Mouse (Mus musculus) limb, embryonic 12.5 days (tissue): ENCODE data around the gene 1600014C23Rik. TPM values are rescaled to one million over a fixed set of nuclear protein-coding genes. Genes with fewer than 3 reads are reported as not detected.

Experiments used
- ATAC-seq: fragments of 200-750 bp; cut with Nextera tagmentation; 2 replicates; pipeline ENCODE4 v1.8.0; 2017; ENCODE audit warnings: low read depth, moderate TSS enrichment; ENCODE audit not compliant: insufficient number of reproducible peaks, insufficient read depth, low FRiP score, low TSS enrichment
- H3K27ac ChIP-seq: fragments of 300-500 bp; sonication (generic); 2 replicates; pipeline ENCODE4 v1.5.1; 2016; ENCODE audit warnings: mild to moderate bottlenecking, moderate library complexity
- H3K27me3 ChIP-seq: fragments of 300-500 bp; sonication (generic); 2 replicates; pipeline ENCODE4 v1.6.1; 2016; ENCODE audit warnings: mild to moderate bottlenecking, moderate library complexity
- H3K36me3 ChIP-seq: fragments of 300-500 bp; sonication (generic); 2 replicates; pipeline ENCODE4 v1.6.1; 2016; ENCODE audit warnings: mild to moderate bottlenecking, moderate library complexity
- H3K4me1 ChIP-seq: fragments of 300-500 bp; sonication (generic); replicated peaks from 2 replicates; pipeline ENCODE4 v1.6.1; 2016
- H3K4me2 ChIP-seq: fragments of 300-500 bp; sonication (generic); 2 replicates; pipeline ENCODE4 v1.6.1; 2016; ENCODE audit warnings: mild to moderate bottlenecking, moderate library complexity
- H3K4me3 ChIP-seq: fragments of 300-500 bp; sonication (generic); replicated peaks from 2 replicates; pipeline ENCODE4 v1.5.1; 2016; ENCODE audit warnings: mild to moderate bottlenecking
- H3K9ac ChIP-seq: fragments of 300-500 bp; sonication (generic); replicated peaks from 2 replicates; pipeline ENCODE4 v1.6.1; 2016; ENCODE audit warnings: mild to moderate bottlenecking, moderate library complexity
- H3K9me3 ChIP-seq: fragments of 300-500 bp; sonication (generic); 2 replicates; pipeline ENCODE4 v1.6.1; 2016; ENCODE audit warnings: mild to moderate bottlenecking, moderate library complexity
- WGBS: fragments of 180-500 bp; shearing (Covaris S2); methylation state at CpG from one replicate; pipeline ENCODE4 v1.1.7; 2016; 5-methylcytosine and 5-hydroxymethylcytosine counted together
- polyA plus RNA-seq: library from polyadenylated mRNA; unstranded; fragments of >200 nt; fragmentation: Nextera tagmentation; extraction: Ambion mirVana; gene quantifications from 2 replicates; pipeline ENCODE4 v1.2.1, GENCODE M21; 2016

The 1600014C23Rik gene
- polyA plus RNA-seq, 1 experiment from 2014 or later = not detected

DNA sequence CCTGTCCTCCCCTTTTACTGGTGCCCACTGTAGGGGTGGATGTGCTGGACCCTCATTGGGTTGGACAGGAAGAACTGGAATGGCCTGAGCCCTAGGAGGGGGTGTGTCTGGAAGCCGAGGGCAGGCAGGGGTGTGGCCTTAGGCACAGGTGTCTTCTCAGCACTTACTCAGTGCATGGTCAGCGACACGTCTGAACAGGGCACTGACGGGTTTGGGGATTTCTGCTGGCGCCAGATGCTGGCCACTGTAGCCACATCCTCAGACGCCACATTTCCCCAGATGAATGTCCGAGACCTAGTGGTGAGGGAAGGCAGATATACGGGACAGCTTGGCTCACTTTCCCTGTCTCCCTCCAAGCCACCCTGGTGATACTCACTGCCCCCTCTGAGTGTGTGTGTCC lies 18.4 kb upstream of the 1600014C23Rik start:
- Histone ChIP-seq H3K27ac (no peak overlapping the region), H3K36me3 (no peaks in the 10 kb centered on the region), H3K4me3 (no peak overlapping the region), H3K9ac (no peak overlapping the region), H3K27me3 (peaks cover 5% of the 10 kb centered on the region; the same call in 1 of the 2 replicates), H3K4me2 (no peak overlapping the region), H3K4me1 (peaks cover 26% of the 10 kb centered on the region), H3K9me3 (no peaks in the 10 kb centered on the region)
- 55% methylated on average over 8 of the region's 8 CpGs for WGBS
- ATAC-seq = no peak

DNA sequence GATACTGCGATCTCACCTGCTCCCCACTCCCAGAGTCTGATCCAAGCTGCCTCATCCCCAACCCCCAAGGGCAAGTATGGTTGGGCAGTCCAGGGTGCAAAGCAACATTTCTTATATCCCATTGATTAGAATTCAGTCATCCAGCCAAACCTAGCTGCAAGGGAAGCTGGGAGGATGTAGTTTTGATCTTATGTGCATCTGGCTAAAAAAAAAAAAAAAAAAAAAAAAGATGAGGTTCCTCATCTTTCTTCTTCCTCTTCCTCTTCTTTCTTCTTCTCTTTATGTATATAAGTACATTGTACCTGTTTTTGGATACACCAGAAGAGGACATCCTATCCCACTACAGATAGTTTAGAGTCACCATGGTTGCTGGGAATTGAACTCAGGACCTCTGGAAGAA lies 17.7 kb upstream of the 1600014C23Rik start:
- Histone ChIP-seq H3K27me3 (peaks cover 5% of the 10 kb centered on the region; the same call in 1 of the 2 replicates), H3K4me3 (no peak overlapping the region), H3K4me1 (peaks cover 19% of the 10 kb centered on the region), H3K9ac (no peak overlapping the region), H3K9me3 (no peaks in the 10 kb centered on the region), H3K36me3 (no peaks in the 10 kb centered on the region), H3K27ac (no peak overlapping the region), H3K4me2 (no peak overlapping the region)
- ATAC-seq = no peak
- whole genome bisulfite sequencing = 100% methylated on average over 1 of the region's 1 CpGs

DNA sequence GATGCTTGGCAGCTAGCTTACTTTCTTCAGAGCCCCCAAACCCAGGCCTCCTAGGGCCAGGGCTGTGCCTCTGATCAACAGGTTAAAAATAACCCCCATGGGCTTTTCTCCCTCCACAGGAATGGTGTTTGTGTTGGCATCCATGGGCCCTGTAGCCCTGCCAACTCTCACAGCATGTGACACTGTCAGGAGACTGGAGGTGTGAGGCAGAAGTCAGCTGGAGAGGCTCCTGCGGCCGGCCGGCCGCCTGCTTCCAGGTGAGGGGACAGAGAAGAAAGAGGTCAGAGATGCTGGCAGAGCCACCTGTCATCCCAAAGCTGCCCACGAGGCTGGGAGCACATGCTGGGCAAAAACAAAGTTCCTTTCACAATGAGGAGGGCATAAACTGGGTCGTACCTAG lies 15.5 kb upstream of the 1600014C23Rik start:
- Histone ChIP-seq H3K9me3 (no peaks in the 10 kb centered on the region), H3K27ac (no peak overlapping the region), H3K36me3 (no peaks in the 10 kb centered on the region), H3K4me2 (no peak overlapping the region), H3K4me1 (peaks cover 6% of the 10 kb centered on the region), H3K27me3 (no peaks in the 10 kb centered on the region), H3K9ac (no peak overlapping the region), H3K4me3 (no peak overlapping the region)
- ATAC-seq = no peak
- 56% methylated on average over 6 of the region's 6 CpGs for WGBS

DNA sequence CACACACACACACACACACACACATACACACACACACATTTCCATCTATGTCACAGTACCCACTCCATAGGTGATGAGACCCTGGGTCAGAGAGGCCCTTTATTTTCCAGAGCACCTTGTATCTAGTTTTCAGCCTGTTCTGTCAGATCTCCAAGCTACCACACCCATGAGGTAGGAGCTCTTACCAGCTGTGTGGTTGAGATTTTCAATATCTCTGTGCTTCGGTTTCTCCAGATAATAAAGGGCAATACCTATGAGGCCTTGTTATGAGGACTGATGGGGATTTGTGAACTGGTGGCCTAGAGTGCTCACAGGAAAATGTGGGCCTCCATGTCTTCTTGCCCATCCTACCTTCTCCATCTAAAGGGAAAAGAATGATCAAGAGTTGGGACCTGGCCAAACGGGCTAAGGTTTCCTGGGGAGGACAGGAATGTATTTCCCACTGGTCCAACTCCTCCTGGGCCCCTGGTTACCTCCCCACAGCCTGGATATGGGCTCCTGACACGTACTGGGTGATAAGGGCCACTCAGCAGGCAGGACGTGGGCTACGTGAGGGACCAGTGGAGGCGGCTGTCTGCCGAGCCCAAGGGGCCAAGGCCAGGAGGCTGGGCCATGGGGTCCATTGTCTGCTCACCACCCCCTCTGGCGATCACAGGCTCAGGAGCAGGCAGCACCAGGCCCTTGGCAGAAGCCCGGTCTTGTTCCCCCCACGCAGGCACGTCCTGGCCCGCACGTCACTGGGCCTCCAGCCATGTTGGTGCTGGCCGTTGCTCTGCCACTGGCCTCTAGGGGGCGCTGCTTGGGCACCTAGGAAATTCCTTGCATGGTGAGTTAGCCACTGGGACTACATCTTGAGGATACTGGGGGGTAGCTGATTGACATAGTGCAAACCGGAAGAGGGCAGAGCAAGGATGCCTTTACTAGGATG lies 14.5 kb upstream of the 1600014C23Rik start:
- Histone ChIP-seq H3K9ac (no peak overlapping the region), H3K4me3 (no peak overlapping the region), H3K4me1 (peaks cover 6% of the 10 kb centered on the region), H3K9me3 (no peaks in the 10 kb centered on the region), H3K27ac (no peak overlapping the region), H3K36me3 (no peaks in the 10 kb centered on the region), H3K27me3 (no peaks in the 10 kb centered on the region), H3K4me2 (no peak overlapping the region)
- ATAC-seq = no peak
- WGBS = 69% methylated on average over 16 of the region's 16 CpGs

DNA sequence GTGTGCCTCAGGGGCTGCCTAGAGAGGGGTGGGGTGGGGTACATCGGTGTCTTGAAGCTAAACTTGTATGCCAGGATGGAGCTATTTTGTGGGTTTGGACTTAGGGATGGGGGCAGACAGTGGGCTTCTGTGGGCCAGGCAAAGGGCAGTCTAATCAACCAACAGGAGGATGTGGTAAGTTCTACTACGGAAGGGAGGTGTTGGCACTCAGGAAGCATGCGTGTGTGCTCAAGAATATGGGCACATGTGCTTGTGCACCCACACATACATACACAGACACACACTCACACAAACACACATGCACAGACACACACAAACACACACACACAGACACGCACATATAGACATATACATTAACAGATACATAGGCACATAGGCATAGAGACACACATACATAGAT lies 13.6 kb upstream of the 1600014C23Rik start:
- Histone ChIP-seq H3K4me2 (no peak overlapping the region), H3K9me3 (no peaks in the 10 kb centered on the region), H3K9ac (no peak overlapping the region), H3K27ac (no peak overlapping the region), H3K4me1 (no peaks in the 10 kb centered on the region; the same call in 1 of the 2 replicates), H3K4me3 (no peak overlapping the region), H3K27me3 (no peaks in the 10 kb centered on the region), H3K36me3 (no peaks in the 10 kb centered on the region)
- no peak for ATAC-seq
- 90% methylated on average over 4 of the region's 4 CpGs for WGBS

DNA sequence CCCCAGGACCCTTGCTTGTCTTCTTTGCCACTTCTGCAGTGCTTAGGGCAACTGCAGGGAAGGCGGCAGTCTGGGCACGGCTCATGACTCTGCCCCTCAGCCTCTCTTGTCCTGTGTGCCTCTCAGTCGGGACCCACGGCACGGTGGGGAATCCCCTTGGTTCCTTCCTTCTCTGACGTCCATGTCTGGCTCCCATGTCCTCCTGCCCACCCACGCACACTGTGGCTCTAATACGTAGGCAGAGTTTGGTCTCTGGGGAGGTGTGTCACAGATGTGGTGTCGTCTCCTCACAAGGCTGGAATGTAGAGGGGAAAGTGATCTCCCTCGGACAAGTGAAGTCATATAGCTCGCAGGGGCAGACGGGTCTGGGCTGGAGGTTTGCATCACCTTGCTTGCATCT lies 13.1 kb upstream of the 1600014C23Rik start:
- Histone ChIP-seq H3K9ac (no peak overlapping the region), H3K27ac (no peak overlapping the region)

DNA sequence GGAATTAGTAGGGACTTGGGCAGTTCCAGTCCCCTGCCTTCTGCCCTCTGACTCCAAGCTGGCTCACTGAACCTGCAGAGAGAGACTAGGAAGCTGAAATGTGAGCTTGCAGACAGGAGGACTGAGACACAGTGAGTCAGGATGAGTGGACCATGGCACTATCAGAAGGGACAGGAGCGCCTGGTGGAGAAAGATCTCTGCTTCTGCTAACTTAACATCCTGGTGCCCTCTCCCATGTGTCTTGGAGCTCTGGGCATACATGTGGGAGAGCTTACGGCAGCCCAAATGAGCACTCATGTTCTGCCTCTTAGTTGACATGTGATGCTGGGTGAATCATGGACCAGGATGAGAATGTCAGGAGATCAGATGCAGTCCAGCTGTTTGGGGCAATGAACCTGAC lies 12.0 kb upstream of the 1600014C23Rik start:
- no peak overlapping the region for H3K4me3 ChIP-seq
- H3K36me3 ChIP-seq = no peaks in the 10 kb centered on the region
- no peak overlapping the region for H3K4me2 ChIP-seq
- H3K9me3 ChIP-seq = no peaks in the 10 kb centered on the region
- 88% methylated on average over 2 of the region's 2 CpGs for WGBS
- no peak for ATAC-seq
- H3K9ac ChIP-seq = no peak overlapping the region
- no peak overlapping the region for H3K27ac ChIP-seq
- H3K4me1 ChIP-seq = no peaks in the 10 kb centered on the region; the same call in 1 of the 2 replicates
- H3K27me3 ChIP-seq = no peaks in the 10 kb centered on the region

More for the DNA sequence above, 13.1 kb upstream of the 1600014C23Rik start:
- H3K4me3 ChIP-seq = no peak overlapping the region
- ATAC-seq = no peak
- 66% methylated on average over 12 of the region's 12 CpGs for WGBS
- no peak overlapping the region for H3K4me2 ChIP-seq
- no peaks in the 10 kb centered on the region for H3K27me3 ChIP-seq
- H3K36me3 ChIP-seq = no peaks in the 10 kb centered on the region
- no peaks in the 10 kb centered on the region for H3K9me3 ChIP-seq
- H3K4me1 ChIP-seq = no peaks in the 10 kb centered on the region; the same call in 1 of the 2 replicates

DNA sequence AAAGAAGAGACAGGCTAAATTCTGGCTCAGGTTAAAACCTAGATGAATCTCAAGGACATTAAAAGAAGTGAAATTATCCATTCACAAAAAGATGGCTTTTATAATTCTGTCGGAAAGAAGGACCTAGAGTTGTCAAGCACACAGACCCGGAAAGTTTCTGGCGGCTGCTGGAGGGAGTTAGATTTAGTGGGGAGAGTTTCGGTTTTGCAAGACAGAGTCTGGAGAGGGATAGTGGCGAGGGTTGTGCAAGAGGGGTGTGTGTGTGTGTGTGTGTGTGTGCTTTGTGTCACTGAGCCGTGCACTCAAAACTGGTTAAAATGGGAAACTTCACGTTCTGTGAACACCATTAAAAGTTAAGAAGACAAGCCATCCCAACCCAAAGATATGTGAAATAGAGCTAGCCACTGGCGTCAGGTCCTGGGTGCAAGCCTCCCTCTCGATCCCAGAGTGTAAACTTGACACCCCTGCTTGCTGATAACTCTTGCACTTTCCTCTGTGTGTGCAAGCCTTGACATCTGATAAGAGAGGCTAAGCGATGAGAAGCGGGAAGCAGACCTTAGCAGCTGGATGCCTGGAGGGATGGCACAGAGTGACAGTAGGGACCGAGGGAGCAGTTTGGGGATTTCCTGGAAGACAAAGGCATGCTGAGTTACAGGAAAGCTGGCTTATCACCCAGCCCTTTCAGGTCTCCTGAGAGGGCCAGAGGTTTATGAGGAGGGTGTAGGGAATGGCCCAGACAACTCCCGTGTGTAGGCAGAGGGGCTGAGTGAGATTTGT lies 8.9 kb upstream of the 1600014C23Rik start:
- Histone ChIP-seq H3K4me1 (no peaks in the 10 kb centered on the region; the same call in 1 of the 2 replicates), H3K36me3 (no peaks in the 10 kb centered on the region), H3K27me3 (no peaks in the 10 kb centered on the region), H3K4me2 (no peak overlapping the region), H3K27ac (no peak overlapping the region), H3K4me3 (no peak overlapping the region), H3K9ac (no peak overlapping the region; the same call in 1 of the 2 replicates), H3K9me3 (no peaks in the 10 kb centered on the region)
- WGBS = 59% methylated on average over 13 of the region's 13 CpGs
- ATAC-seq = no peak

DNA sequence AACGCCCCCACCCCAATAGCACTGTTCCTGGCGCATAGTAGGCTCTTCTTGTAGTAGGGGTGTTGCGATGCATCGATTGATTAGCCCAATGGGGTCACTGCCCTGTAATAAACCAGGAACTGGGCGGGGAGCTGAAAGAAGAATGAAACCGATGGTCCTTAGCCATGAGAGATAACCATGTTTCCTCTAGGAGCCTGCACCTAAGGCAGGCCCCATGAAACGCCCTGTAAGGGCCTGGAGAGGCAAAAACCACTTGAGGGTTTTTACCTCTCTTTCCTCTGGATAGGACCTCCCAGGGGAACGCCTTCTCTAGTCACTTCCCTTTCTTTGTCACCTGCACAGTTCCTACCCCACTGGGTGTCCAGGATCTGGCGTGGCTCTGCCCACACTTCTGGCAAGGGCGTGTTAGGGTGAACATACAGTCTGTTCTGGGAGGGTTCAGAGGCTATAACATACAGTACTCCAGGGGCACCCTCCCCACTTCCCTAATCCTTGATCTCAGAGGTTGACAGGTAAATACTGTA lies 3.5 kb upstream of the 1600014C23Rik start:
- H3K4me1 ChIP-seq = peaks cover 42% of the 10 kb centered on the region
- ATAC-seq = peak; percentile 26
- H3K27me3 ChIP-seq = peaks cover 13% of the 10 kb centered on the region
- peak overlapping the region; percentile 59; the same call in 1 of the 2 replicates for H3K9ac ChIP-seq
- no peaks in the 10 kb centered on the region for H3K9me3 ChIP-seq
- 12% methylated on average over 10 of the region's 10 CpGs for WGBS
- peak overlapping the region; percentile 43 for H3K4me3 ChIP-seq
- H3K36me3 ChIP-seq = no peaks in the 10 kb centered on the region
- peak overlapping the region; percentile 94 for H3K27ac ChIP-seq
- peak overlapping the region; percentile 69 for H3K4me2 ChIP-seq

DNA sequence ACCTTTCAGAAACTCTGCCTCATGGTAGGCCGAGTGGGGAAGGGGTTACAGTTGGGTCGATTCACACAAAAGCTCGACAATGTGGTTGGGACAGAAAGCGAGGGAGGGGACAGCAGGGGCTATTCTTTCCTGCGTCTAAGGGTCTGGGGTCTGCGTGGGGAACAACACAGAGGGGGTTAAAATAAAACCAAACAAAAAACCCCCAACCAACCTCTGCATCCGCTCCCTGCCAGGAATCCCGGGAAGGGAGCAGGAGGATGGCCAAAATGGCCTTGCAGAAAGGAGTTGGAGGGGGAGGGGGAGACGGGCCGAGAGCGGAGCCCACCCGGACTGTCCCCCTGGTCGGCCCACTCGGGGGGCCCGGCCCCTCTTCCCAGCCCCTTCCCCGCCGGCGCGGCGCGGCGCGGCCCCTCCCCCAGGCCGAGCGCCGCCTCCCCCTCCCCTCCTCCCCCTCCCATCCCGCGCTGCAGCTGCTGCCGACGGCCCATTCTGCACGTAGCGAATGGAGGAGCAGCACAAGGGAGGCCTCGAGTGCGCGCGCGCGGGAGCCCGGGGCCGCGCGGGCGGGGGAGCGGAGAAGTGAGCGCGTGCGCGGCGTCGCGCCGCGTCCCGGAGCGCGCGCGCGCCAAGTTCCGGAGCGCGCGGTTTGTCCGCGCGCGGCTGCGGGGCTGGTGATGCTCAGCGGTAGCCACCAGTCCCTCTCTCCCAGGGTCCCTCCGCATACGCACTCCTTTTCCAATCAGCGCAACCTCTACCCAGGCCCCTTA lies 2.9 kb upstream of the 1600014C23Rik start:
- peak overlapping the region; percentile 59 for H3K9ac ChIP-seq
- 2% methylated on average over 59 of the region's 72 CpGs for WGBS
- peaks cover 13% of the 10 kb centered on the region for H3K27me3 ChIP-seq
- H3K4me1 ChIP-seq = peaks cover 42% of the 10 kb centered on the region
- H3K9me3 ChIP-seq = no peaks in the 10 kb centered on the region
- no peaks in the 10 kb centered on the region for H3K36me3 ChIP-seq
- ATAC-seq = peak; percentile 44
- peak overlapping the region; percentile 94 for H3K27ac ChIP-seq
- H3K4me3 ChIP-seq = peak overlapping the region; percentile 43
- peak overlapping the region; percentile 69 for H3K4me2 ChIP-seq
